Mouse (Mus musculus) liver, embryonic 11.5 days (tissue): Measurements from ENCODE around the gene Suv39h2. TPM values are rescaled to one million over a fixed set of nuclear protein-coding genes. Genes with fewer than 3 reads are reported as not detected.
A peak's percentile ranks its signal among the peaks of the same experiment; 100 is the strongest.

Source experiments
- ATAC-seq: fragments of 200-750 bp; cut with Nextera tagmentation; replicated peaks from 2 replicates; pipeline ENCODE4 v1.8.0; 2017; ENCODE audit warnings: moderate number of reproducible peaks, mild to moderate bottlenecking, moderate TSS enrichment, moderate library complexity; ENCODE audit not compliant: low FRiP score
- DNase-seq: peaks from one replicate; pipeline ENCODE4 v3.0.0-alpha.2; 2017; ENCODE audit warnings: low spot score
- H3K27ac ChIP-seq: fragments of 300-500 bp; sonication (generic); 2 replicates; pipeline ENCODE4 v1.5.1; 2014; ENCODE audit warnings: mild to moderate bottlenecking, low read depth, low read length, control low read depth
- H3K27me3 ChIP-seq: fragments of 300-500 bp; sonication (generic); replicated peaks from 2 replicates; pipeline ENCODE4 v1.6.1; 2014; ENCODE audit warnings: low read length, mixed read lengths; ENCODE audit not compliant: control insufficient read depth, insufficient read depth
- H3K36me3 ChIP-seq: fragments of 300-500 bp; sonication (generic); 2 replicates; pipeline ENCODE4 v1.6.1; 2014; ENCODE audit warnings: mild to moderate bottlenecking, low read length, moderate library complexity, mixed read lengths; ENCODE audit not compliant: control insufficient read depth, insufficient read depth
- H3K4me1 ChIP-seq: fragments of 300-500 bp; sonication (generic); replicated peaks from 2 replicates; pipeline ENCODE4 v1.6.1; 2014; ENCODE audit warnings: low read length, mixed read lengths; ENCODE audit not compliant: control insufficient read depth, insufficient read depth
- H3K4me2 ChIP-seq: fragments of 300-500 bp; sonication (generic); 2 replicates; pipeline ENCODE4 v1.6.1; 2014; ENCODE audit warnings: mild to moderate bottlenecking, control low read depth, moderate library complexity
- H3K4me3 ChIP-seq: fragments of 300-500 bp; sonication (generic); 2 replicates; pipeline ENCODE4 v1.5.1; 2014; ENCODE audit warnings: low read depth, low read length, control low read depth
- H3K9ac ChIP-seq: fragments of 300-500 bp; sonication (generic); 2 replicates; pipeline ENCODE4 v1.6.1; 2014; ENCODE audit warnings: low read depth, low read length, control low read depth
- H3K9me3 ChIP-seq: fragments of 300-500 bp; sonication (generic); 2 replicates; pipeline ENCODE4 v1.6.1; 2016; ENCODE audit warnings: low read length, inconsistent platforms, mixed read lengths; ENCODE audit not compliant: control insufficient read depth
- WGBS: fragments of 180-500 bp; shearing (Covaris S2); extraction: QIAGEN DNeasy Blood & Tissue Kit; methylation state at CpG from one replicate; pipeline ENCODE4 v1.1.7; 2014; 5-methylcytosine and 5-hydroxymethylcytosine counted together
- polyA plus RNA-seq: library from polyadenylated mRNA; unstranded; fragments of >200 nt; fragmentation: Nextera tagmentation; extraction: Ambion mirVana; gene quantifications from 2 replicates; pipeline ENCODE4 v1.2.1, GENCODE M21; 2014

The Suv39h2 gene
- polyA plus RNA-seq, 1 experiment from 2014 or later, result 17.6 TPM

DNA sequence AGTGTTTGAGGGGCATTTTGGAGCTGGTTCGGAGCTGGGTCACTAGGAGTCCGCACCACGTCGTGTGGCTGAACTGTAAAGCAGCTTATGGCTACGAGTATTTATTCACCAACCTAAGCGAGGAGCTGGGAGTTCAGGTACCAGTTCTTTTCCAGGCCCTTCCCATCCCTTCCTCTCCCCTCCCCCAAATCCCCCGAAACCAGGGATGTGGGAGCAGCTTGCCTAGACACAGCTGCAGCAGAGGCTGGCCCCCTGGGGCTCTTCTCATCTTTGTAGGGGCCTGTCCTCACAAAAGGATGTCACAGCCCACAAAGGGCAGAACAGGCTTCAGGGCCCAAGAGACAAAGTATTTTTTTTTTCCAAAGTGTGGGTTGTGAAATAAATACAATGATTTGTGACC is 36.9 kb downstream of the Suv39h2 start:
- Histone ChIP-seq H3K9me3 (no peaks in the 10 kb centered on the region), H3K4me2 (no peak overlapping the region), H3K4me1 (no peaks in the 10 kb centered on the region), H3K9ac (no peak overlapping the region), H3K4me3 (no peak overlapping the region), H3K27ac (no peak overlapping the region), H3K27me3 (no peaks in the 10 kb centered on the region), H3K36me3 (peaks cover 3% of the 10 kb centered on the region)
- ATAC-seq (no peak), DNase-seq (no peak)
- WGBS, result 73% methylated on average over 7 of the region's 7 CpGs

DNA sequence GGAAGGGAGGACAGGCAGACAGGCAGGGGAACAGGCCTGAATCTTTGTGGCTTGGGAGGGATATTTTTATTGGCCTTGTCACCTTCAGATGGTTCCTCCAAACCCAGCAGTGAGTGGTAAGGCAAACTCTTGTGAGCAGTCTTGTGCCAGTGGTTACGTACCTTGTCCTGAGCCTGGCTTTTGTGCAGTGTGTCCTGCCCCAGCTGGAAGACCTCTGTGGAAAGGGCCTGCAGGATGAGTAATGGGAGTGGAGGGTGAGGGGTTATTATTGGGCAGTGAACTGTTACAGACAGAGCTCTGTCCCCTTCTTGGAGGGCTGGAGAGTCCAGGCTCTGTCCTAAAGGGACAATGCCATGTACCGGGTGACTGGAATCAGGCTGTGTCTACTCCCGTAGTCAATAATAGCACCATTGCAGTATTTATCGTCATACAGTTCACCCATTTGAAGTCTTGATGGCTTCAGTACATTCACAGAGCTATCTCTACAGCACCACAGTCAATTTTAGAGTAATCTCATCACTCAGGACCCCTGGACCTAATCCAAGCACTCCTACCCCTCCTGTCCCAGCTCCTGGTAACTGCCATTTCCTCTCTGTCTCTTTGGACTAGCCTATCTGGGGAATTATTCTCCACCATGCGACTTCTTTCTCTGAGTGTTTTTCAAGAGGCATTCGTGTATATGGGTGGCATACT is 39.3 kb downstream of the Suv39h2 start:
- peaks cover 2% of the 10 kb centered on the region for H3K36me3 ChIP-seq
- no peak for ATAC-seq
- WGBS, result 84% methylated on average over 6 of the region's 6 CpGs
- no peak overlapping the region for H3K4me2 ChIP-seq
- H3K27ac ChIP-seq, result no peak overlapping the region
- no peaks in the 10 kb centered on the region for H3K9me3 ChIP-seq
- no peak overlapping the region for H3K9ac ChIP-seq
- no peaks in the 10 kb centered on the region for H3K27me3 ChIP-seq
- H3K4me3 ChIP-seq, result no peak overlapping the region
- DNase-seq, result no peak
- no peaks in the 10 kb centered on the region for H3K4me1 ChIP-seq

DNA sequence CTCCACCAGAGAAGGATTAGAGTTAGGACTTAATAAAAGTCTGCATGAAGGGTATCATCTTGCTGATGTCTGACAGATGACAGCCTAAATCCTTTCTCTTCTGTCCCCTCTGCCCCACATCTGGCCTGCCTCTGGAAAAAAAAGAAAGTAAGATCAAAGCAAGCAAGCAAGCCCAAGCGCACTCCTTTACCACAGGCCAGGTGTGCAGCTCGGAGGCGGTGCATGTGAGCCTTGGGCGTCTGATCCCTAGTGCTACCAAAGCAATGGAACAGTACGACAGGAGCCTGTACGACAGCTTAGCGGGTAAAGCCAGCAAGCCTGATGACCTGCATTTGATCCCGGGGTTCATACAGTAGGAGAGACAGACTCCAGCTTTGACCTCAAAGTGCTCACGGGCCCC is 43.9 kb downstream of the Suv39h2 start:
- H3K27me3 ChIP-seq, result no peaks in the 10 kb centered on the region
- peaks cover 2% of the 10 kb centered on the region for H3K36me3 ChIP-seq
- ATAC-seq (no peak), DNase-seq (no peak)
- no peak overlapping the region for H3K4me2 ChIP-seq
- H3K4me3 ChIP-seq, result no peak overlapping the region
- H3K9ac ChIP-seq, result no peak overlapping the region
- no peaks in the 10 kb centered on the region for H3K4me1 ChIP-seq
- H3K27ac ChIP-seq, result no peak overlapping the region
- H3K9me3 ChIP-seq, result no peaks in the 10 kb centered on the region
- 80% methylated on average over 9 of the region's 9 CpGs for WGBS

DNA sequence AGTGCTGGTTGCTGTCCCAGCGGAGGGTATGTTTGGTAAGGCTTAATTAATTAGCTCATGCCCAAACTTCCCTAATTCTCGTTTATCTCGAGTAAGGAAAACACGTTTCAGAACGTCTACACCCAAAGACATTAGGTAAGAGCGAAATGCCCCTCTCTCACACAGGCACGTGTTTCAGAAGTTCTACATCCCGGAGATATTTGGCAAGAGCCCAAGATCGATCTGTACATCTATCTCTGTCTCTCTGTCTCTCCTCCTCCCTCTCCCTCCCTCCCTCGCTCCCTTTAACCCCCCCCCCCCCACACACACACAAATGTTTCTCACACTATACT is 50.3 kb downstream of the Suv39h2 start:
- no peaks in the 10 kb centered on the region for H3K36me3 ChIP-seq
- no peaks in the 10 kb centered on the region for H3K27me3 ChIP-seq
- H3K4me1 ChIP-seq, result peaks cover 3% of the 10 kb centered on the region; the same call in 1 of the 2 replicates
- H3K4me2 ChIP-seq, result peak overlapping the region; percentile 90
- peak; percentile 18 for ATAC-seq
- peak overlapping the region; percentile 75 for H3K4me3 ChIP-seq
- H3K9me3 ChIP-seq, result no peaks in the 10 kb centered on the region
- DNase-seq, result no peak
- H3K27ac ChIP-seq, result no peak overlapping the region
- 5% methylated on average over 10 of the region's 10 CpGs for WGBS
- H3K9ac ChIP-seq, result peak overlapping the region; percentile 82

DNA sequence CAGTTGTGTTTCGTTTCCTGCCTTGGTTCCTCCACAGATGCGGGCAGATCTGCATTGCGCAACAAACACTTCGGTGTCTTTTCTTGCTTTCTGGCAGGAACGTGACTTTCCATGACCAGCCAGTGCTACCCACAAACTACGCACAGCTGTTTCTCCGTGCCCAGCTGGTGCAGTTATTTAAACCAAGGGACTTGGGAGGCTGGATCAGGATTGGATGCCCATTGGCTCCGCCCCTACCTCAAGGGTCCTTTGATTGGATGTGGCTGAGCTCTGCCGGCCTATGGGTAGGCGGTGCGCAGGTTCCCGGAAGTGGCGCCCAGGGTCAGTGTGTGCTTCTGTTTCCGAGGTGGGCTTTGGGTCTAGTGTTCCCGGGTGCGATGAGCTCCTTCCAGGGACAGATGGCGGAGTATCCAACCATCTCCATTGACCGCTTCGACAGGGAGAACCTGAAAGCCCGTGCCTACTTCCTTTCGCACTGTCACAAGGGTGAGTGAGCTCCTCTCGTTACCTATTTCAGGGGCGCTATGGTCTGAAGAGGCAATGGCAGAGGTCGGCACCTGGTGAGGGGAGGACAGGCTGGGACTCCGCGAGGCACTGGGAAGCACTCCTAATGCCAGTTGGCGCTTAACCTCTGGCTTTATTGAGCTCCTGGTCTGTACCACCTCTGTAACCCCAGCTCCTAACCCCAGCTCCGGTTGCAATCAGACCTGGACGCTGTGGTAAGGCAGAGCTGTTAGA is 50.8 kb downstream of the Suv39h2 start, which contains the start of gene Dclre1c:
TSS of gene Dclre1c (plus strand) at position 291 of the 738 bp plus-strand sequence.
- Histone ChIP-seq H3K4me3 (peak within 1 kb of the TSS; percentile 75), H3K27me3 (no peaks in the 10 kb centered on the region), H3K27ac (no peak within 1 kb of the TSS), H3K9me3 (no peaks in the 10 kb centered on the region), H3K9ac (peak within 1 kb of the TSS; percentile 82), H3K36me3 (no peaks in the 10 kb centered on the region), H3K4me2 (peak within 1 kb of the TSS; percentile 90), H3K4me1 (peaks cover 3% of the 10 kb centered on the region; the same call in 1 of the 2 replicates)
- 1% methylated on average over 29 of the region's 29 CpGs for whole genome bisulfite sequencing
- peak; percentile 99 for ATAC-seq
- peak; percentile 84 for DNase-seq

DNA sequence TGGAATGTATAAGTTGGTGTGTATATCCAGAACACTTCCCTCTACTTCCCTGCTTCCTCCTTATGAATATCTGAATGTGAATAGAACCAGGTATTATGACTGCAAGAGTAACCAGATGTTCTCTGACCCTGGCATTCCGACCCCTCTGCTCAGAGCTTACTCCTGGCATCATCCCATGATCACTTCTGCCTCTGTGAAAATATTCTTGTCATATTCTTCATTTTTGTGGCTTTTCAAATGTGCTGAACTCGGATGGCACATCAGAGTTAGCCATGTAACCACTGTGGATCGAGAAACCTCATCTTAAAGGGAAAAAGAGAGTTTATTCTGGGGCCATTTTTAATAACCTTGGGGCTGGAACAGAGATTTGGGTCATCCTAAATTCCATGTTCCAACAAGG is 52.3 kb downstream of the Suv39h2 start, which contains the start of gene Meig1:
TSS of gene Meig1 (minus strand) at position 101 of the 400 bp plus-strand sequence.
- ATAC-seq (no peak), DNase-seq (no peak)
- Histone ChIP-seq H3K36me3 (no peaks in the 10 kb centered on the region), H3K9me3 (no peaks in the 10 kb centered on the region), H3K27me3 (no peaks in the 10 kb centered on the region; the same call in 1 of the 2 replicates), H3K27ac (no peak within 1 kb of the TSS), H3K4me1 (peaks cover 3% of the 10 kb centered on the region; the same call in 1 of the 2 replicates), H3K9ac (no peak within 1 kb of the TSS), H3K4me2 (peak within 1 kb of the TSS; percentile 90), H3K4me3 (peak within 1 kb of the TSS; percentile 75)
- WGBS, result 68% methylated on average over 3 of the region's 3 CpGs

DNA sequence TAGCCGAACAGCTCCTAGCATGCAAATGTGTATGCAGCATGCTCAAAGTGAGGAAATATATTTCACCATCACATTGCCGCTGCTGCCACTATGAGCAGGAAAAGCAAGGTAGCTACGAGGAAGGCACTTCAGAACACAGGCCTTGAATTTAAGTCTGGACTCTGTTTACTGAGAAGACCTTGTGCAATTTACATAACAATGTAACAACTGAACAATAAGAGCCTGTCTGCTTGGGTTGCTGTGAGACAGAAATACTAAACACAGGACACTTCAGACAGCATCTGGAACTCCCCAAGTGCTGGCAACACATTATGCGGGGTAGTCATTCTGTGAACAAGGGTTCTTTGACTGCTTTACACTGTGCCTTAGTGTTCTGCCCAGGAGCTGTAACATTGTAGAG is 54.7 kb downstream of the Suv39h2 start:
- Histone ChIP-seq H3K4me2 (no peak overlapping the region), H3K9me3 (no peaks in the 10 kb centered on the region), H3K36me3 (no peaks in the 10 kb centered on the region), H3K4me3 (no peak overlapping the region), H3K27me3 (no peaks in the 10 kb centered on the region; the same call in 1 of the 2 replicates), H3K27ac (no peak overlapping the region), H3K4me1 (peaks cover 3% of the 10 kb centered on the region; the same call in 1 of the 2 replicates), H3K9ac (no peak overlapping the region)
- DNase-seq (no peak), ATAC-seq (no peak)
- WGBS, result 79% methylated on average over 4 of the region's 4 CpGs

DNA sequence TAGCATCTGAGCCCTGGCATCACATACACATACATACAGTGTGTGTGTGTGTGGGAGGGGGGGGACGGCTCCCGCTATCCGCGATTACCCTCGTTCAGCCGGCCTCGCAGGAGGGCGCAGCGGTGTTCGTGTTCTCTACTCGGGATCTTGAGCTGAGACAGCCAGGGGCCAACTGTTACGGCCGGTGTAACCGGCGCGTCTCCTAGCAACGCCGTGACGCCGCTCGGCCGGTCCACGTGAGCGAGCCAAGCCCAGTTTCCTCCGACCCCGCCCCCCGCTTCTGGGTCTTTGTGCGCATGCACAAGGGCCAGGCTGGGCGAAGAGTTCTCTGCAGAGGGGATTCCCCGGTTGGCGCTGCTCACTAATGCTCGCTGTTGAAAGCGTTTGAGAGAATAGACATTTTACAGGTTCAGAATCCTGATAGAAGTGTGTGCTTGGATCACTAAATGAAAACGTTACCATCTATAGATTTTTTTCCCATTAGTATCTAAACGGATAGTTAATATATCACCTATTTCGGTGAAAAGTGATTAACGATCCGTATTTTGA is 55.9 kb downstream of the Suv39h2 start:
- DNase-seq, result peak; percentile 91
- Histone ChIP-seq H3K36me3 (no peaks in the 10 kb centered on the region), H3K9ac (peak overlapping the region; percentile 37; the same call in 1 of the 2 replicates), H3K4me3 (peak overlapping the region; percentile 55), H3K27ac (no peak overlapping the region), H3K4me2 (peak overlapping the region; percentile 88), H3K4me1 (no peaks in the 10 kb centered on the region), H3K27me3 (no peaks in the 10 kb centered on the region; the same call in 1 of the 2 replicates), H3K9me3 (no peaks in the 10 kb centered on the region)
- 3% methylated on average over 38 of the region's 38 CpGs for WGBS
- peak; percentile 90 for ATAC-seq
